Mouse (Mus musculus) retina, adult 2 months (tissue): ENCODE results near the gene Syde1.

Experiments
- DNase-seq: peaks from one replicate; pipeline ENCODE4 v3.0.0-alpha.2; 2012; ENCODE audit warnings: low read depth, low spot score

Syde1 gene

DNA sequence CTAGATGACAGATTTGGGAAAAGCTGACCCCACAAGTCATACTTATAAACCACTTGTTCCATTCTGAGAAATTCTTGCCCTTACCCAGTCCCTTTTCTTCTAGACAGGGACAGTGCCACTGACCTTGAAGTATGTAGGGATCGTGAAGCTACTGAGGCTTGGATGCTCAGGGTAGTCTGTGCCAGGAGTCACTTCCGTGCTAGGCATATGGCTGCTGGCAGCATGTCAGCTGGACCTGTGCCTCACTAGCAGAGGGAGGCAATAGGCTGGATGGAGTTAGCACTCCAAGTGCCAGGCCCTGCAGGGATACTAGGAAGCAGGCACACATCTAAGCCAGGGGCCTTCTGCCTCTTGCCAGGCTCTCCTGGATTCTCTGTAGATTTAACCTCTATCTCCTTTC is 16.1 kb downstream of the Syde1 start:
- DNase-seq: no peak

- DNase-seq: no peak
Observed at GRCm38 (mm10) chr10:78575105-78575632, 16.6 kb downstream of the Syde1 start.

GRCm38 (mm10) chr10:78574250-78575104 is 17.3 kb downstream of the Syde1 start, which contains the start of gene Ilvbl:
Gene Ilvbl, plus strand, starts transcription at chr10:78574346.
- DNase-seq: peak; percentile 89

GRCm38 (mm10) chr10:78573226-78573625 is 18.5 kb downstream of the Syde1 start:
- DNase-seq: no peak

DNA sequence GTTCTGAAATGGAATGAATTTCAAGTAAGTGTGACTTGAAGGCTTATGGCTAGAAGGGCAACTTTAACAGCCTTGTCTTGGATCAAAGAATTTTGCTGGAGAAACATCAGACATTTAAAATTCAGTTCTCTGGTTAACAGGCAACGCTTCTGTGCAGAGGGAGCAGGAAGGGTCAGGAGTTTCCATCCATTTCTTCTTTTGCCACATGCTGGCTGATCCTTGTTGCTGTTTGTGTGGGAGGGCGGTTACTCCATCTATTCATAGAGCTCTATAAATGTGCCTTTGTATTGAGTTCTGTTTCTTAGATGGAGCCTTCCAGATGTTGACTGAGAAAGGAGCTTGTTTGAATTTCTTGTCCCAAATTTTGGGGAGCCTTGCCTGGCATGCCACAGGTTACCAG is 20.9 kb downstream of the Syde1 start:
- no peak for DNase-seq

DNA sequence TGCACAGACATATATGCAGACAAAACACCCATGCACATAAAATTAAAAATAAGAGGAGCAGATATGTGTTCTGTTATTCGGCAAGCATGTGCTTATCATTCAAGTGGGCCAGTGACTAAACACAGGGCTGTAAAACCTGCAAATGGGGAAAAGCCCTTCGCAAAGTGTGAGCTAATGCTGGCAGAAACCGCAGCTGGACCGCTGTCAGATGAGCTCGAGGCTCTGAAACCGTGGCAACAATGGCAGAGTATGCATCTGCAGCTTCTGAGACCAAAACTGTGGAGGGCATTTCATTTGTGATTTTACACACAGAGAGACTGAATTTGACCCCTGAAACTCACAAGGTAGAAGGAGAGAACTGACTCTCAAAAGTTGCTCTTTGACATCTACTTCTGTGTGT is 21.3 kb downstream of the Syde1 start:
- DNase-seq: no peak

DNA sequence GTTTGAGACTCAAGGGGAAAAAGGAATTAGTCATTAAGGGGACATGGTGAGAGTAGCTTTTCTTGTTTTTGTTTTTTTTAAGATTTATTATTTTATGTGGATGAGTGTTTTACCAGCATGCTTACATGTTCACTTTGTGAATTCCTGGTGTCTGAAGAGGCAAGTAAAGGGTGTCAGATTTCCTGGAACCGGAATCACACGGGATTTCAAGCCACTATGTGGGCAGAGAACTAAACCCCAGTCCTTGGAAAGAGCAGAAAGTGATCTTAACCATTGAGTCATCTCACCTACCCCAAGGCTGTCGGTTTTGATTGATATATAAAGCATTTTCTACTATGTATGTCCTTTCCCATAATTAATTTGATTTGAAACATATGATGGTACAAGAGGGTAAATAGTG is 22.1 kb downstream of the Syde1 start:
- DNase-seq: no peak

- no peak for DNase-seq
Observed at GRCm38 (mm10) chr10:78569191-78569590, 22.6 kb downstream of the Syde1 start.

GRCm38 (mm10) chr10:78565070-78565469 is 26.7 kb downstream of the Syde1 start:
- no peak for DNase-seq

DNA sequence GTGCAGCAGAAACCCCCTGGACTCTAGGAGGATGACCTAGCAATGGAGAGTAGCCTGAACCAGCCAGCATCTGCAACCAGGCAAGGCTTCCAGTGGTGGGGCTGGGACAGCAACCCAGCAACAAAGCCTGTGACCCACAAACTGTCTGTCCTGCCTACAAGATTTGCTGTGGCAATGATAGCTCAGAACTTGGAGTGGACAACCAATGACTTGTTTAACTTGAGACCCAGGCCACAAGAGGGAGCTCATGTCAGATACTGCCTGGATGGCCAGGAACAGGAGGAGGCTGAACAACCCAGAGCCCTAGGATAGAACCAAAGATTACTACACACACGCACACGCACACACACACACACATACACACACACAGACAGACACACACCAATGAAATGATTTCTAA is 50.8 kb downstream of the Syde1 start:
- DNase-seq: no peak
